Comparison of ENCODE assay signal across 40 mouse cellular contexts in the genomic region with DNA sequence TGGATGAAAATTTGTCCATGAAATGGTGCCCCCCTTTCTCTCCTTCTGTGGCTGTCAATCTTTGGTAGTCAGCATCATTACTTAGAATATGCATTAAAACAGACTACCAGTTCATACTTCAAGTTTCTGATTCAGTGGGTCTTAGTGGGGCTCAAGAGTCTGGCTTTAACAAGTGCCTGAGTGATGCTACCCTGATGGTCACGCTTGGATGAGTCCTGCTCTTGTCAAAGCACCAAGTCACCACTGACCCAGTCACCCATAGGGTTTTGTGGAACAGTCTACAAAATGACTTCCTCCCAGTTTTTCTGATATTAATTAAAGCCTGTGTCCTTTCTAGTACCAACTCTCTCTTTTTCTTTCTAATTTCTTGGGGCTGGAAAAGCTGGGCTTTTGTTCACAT. TPM values are rescaled to one million over a fixed set of nuclear protein-coding genes. Genes with fewer than 3 reads are reported as not detected.
"Had no signal": no experiment of that assay in that cellular context is flagged by ENCODE, and none has a peak within 500 bp of the region (broad histone marks: within the 10 kb centered on the region; RNA-seq: fewer than 3 reads in every experiment).

No protein-coding gene starts in this region.

- DNase-seq: heart, postnatal 10 days; heart, postnatal 14 days; heart, postnatal 36 days; heart, postnatal 4 days; kidney, adult 11 months; kidney, adult 18-20 months; kidney, adult 2 months; kidney, adult 8-10 months; kidney, adult 9 months; kidney, postnatal 10 days; kidney, postnatal 14 days; kidney, postnatal 25 days; kidney, postnatal 36 days; kidney, postnatal 4 days; layer of hippocampus, adult 9-11 months; layer of hippocampus, postnatal 36 days had no signal

- H3K4me1 ChIP-seq: heart, embryonic 12.5 days; heart, embryonic 13.5 days; heart, embryonic 15.5 days; hindbrain, embryonic 10.5 days; hindbrain, embryonic 12.5 days; hindbrain, embryonic 13.5 days; hindbrain, embryonic 15.5 days; intestine, embryonic 15.5 days; kidney, embryonic 15.5 days had no signal

- H3K27me3 ChIP-seq: heart, embryonic 15.5 days; hindbrain, embryonic 12.5 days; hindbrain, embryonic 13.5 days; hindbrain, embryonic 15.5 days; intestine, embryonic 15.5 days had no signal

- H3K4me2 ChIP-seq: heart, embryonic 11.5 days; heart, embryonic 12.5 days; heart, embryonic 13.5 days; heart, embryonic 15.5 days; hindbrain, embryonic 12.5 days; hindbrain, embryonic 13.5 days; hindbrain, embryonic 14.5 days; hindbrain, embryonic 15.5 days; intestine, embryonic 15.5 days; kidney, embryonic 15.5 days had no signal

- H3K4me3 ChIP-seq: heart, embryonic 10.5 days; heart, embryonic 12.5 days; heart, embryonic 13.5 days; heart, embryonic 15.5 days; hindbrain, embryonic 10.5 days; hindbrain, embryonic 12.5 days; hindbrain, embryonic 13.5 days; hindbrain, embryonic 15.5 days; intestine, embryonic 15.5 days; kidney, embryonic 15.5 days; layer of hippocampus, adult 2 months; left cerebral cortex, adult 2 months had no signal

- H3K9ac ChIP-seq: heart, embryonic 12.5 days; heart, embryonic 13.5 days; heart, embryonic 15.5 days; hindbrain, embryonic 12.5 days; hindbrain, embryonic 13.5 days; hindbrain, embryonic 14.5 days; hindbrain, embryonic 15.5 days; intestine, embryonic 15.5 days; kidney, embryonic 15.5 days had no signal

- H3K27ac ChIP-seq: heart, embryonic 10.5 days; heart, embryonic 13.5 days; heart, embryonic 15.5 days; hindbrain, embryonic 10.5 days; hindbrain, embryonic 12.5 days; hindbrain, embryonic 13.5 days; hindbrain, embryonic 14.5 days; hindbrain, embryonic 15.5 days; hindbrain, postnatal 0 days; intestine, embryonic 15.5 days; kidney, embryonic 15.5 days; kidney, postnatal 0 days; layer of hippocampus, adult 2 months; left cerebral cortex, adult 2 months had no signal

- H3K9me3 ChIP-seq: heart, embryonic 10.5 days; heart, embryonic 12.5 days; heart, embryonic 13.5 days; heart, embryonic 15.5 days; hindbrain, embryonic 10.5 days; hindbrain, embryonic 12.5 days; hindbrain, embryonic 13.5 days; hindbrain, embryonic 15.5 days; intestine, embryonic 15.5 days; kidney, embryonic 15.5 days had no signal

- H3K36me3 ChIP-seq: heart, embryonic 10.5 days; heart, embryonic 12.5 days; heart, embryonic 13.5 days; heart, embryonic 15.5 days; hindbrain, embryonic 10.5 days; hindbrain, embryonic 12.5 days; hindbrain, embryonic 13.5 days; hindbrain, embryonic 15.5 days; intestine, embryonic 15.5 days; kidney, embryonic 15.5 days had no signal

RNA-seq across cellular contexts. Expression of a gene that starts 34.0 kb away (rescaled TPM):
- total RNA-seq: heart, postnatal 10 days; heart, postnatal 25 days; heart, postnatal 36 days; heart, postnatal 4 days; hematopoietic stem cell, adult 5-6 weeks had no signal
- polyA plus RNA-seq: heart, embryonic 12.5 days; heart, embryonic 14.5 days; heart, postnatal 0 days; inflammation-experienced regulatory T-cells, adult 6 months; intestine, postnatal 0 days; kidney, embryonic 14.5 days; large intestine, adult 2 months had no signal
